Mouse (Mus musculus): ENCODE measurements at regions not wholly inside any gene's neighbourhood (a gene's known extent, or its start where the extent isn't known, plus 50 kb on each side); places are given as distances from the start of the nearest gene placed in this dataset.

DNA sequence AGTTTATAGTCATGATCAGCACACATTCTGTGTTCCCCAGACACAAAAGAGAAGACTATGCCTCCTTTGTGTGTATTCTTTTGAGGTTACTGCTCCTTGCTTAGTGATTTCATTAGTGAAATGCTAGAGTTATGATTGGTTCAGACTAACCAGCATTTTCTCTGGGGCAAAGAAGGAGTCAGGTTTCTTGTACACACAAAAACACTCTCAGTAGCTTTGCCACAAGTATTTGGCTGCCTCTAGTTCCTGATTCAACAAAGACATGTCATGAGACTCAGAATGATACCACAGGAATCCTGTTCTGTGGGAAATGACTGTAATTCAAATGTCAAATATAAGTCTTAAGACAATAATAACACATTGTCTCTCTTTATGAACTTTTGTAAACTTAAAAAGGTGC is 86.9 kb downstream of the Alx1 start:
- no peak for DNase-seq (ENCODE audit: low spot score)

DNA sequence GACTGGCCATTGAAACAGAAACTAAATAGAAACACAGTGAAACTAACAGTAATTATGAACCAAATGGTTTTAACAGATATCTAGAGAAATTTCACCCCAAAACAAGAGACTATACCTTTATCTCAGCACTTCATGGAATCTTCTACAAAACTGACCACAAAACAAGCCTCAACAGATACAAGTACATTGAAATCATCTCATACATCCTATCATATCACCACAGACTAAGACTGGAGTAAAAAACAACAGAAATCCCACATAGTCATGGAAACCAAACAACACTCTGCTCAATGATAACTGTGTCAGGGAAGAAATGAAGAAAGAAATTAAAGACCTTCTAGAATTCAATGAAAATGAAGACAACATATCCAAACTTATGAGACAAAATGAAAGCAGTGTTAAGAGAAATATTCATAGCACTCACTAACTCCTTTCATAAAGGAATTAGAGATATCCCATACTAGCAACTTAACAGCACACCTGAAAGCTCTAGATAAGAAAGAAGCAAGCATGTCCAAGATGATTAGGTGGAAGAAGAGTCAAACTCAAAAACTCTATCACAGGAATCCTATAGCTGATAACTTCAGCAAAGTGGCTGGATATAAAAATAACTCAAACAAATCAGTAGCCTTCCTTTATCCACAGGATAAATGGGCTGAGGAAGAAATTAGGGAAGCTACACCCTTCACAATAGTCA is 89.0 kb downstream of the Alx1 start:
- no peak for DNase-seq (ENCODE audit: low spot score)

DNA sequence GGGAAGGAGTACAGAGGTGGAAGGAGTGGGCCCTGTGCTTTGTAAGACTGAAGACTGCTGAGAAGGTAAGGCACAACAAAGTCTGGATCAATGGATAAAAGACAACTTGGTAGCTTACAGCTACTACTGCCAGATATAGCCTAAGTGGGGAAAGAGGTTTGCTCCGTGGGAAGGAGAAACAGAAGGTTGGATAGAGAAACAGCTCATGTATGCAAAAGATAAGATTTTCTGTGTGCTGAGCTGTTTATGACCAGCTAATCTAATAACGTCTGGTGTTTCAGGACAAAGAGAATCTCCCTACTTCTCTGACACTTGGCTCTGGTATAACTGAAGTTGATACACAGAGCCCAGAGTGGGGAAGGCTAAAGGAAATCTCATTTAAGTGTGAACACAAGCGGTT is 98.6 kb downstream of the Alx1 start:
- DNase-seq (ENCODE audit: low spot score): no peak

DNA sequence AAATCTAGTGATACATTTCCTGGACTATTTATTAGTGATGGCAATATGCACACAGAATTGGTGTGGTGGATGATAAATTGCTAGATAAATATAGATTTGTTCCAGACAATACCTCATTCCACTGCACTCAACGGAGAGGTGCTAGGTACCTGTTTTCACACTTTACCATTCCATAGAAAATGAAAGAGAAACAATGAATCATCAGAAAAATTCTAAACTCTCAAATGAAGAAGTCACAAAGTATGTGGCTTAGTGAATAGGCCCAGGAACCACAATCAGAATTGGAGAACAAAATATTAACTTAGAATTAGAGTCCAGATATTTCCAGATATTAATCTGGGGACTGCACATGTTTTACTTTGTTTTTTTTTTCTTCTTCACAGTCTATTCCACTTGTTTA is 101.4 kb downstream of the Alx1 start:
- DNase-seq (ENCODE audit: low spot score): no peak

DNA sequence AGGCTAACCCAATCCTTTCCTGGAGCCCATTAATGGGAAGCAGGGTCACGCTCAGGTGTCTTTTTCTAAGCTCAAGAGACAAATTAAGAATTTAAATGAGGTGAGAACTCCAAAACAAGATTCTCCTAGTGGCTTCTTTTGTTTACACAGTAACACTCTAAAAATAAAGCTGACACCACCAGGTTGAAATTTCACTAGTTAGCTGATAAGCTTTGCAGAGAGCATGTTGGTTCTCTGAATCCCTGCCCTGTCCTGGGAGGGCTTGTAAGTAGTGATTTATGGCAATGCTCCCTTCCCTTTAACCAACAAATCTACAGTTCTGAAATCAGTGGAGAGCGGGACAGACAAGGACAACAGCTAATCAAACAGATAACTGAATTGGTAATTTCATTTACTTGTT is 132.6 kb downstream of the Alx1 start:
- no peak for DNase-seq (ENCODE audit: low spot score)

DNA sequence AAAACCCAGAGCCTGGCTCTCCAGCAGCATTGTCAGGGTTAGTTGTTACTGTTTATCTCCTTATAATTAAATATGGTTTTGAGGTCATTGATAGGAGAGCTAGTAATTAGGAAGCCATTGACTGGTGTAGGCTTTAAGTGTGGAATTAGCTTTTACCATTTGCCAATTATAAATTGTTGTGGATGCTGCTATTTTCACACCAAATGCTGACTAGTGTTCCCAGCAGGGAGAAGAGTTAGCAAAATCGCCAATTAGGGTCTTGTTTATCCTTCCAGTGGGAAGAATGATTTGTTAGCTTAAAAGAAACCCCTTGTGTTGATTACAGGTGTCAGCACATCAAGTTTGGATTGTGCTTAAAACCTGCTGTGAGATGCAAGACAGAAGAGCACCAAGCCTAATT is 134.1 kb downstream of the Alx1 start:
- no peak for DNase-seq (ENCODE audit: low spot score)

DNA sequence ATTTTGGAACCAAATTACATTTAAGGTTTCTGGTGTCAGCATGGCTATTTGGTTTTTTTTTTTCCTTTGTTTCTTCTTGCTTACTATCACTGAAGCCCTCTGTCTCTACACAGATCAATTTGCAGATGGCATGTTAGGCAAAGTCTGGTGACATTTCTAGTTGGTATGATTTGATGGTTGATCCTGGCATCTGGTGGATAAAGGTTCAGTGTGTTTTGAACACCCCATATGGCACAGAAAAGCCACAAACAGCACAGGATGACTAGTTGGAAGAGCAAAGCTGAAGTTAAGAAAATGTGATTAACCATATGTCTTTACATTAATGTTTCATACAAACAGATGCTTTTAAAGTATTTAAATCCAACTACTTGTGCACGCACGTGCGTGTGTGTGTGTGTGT is 137.6 kb downstream of the Alx1 start:
- no peak for DNase-seq (ENCODE audit: low spot score)

DNA sequence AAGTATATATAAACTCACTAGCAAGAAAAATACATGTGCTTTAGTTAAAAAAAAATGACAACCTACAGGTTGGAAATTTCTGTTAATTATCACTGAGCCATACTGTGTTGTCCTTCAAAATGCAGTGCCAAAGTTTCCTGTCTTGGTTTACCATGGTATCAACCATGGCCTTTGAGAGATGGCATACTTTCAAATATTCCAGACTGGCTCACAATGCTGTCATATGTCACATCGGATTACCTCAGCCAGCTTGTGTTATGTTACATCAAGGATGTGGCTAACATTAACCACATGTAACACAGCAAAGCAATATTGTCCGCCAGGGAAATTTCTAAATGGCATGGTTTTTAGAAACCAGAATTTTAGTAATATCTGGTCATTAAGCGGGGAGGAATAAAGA is 140.3 kb downstream of the Alx1 start:
- DNase-seq (ENCODE audit: low spot score): no peak

DNA sequence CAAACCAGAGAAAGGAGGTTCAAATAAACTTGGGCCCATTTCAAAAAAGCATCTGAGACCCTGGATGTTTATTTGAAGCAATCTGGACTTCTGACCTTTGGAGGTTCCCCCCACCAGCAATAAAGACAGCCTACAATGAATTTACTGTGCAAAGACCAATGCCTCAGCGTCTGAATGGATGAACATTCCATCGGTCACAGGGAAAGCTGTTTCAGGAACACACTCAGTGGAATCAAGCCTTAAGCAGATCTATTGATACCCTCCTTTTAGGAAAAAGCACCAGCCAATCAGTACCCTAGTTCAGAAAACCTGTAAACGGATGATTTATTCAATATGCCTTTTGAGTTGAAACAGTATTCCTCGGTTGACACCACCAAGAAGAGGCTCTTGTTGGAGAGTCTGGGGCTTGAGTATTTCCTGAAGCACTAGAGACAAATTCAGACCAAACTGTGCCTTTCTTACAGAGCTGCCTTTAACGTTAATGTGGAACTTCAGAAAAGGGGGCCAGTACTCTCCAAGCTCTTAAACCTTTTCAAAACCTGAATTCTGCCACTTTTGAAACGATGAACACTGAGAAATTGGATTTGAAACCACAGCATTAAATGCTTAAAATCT is 148.1 kb downstream of the Alx1 start:
- no peak for DNase-seq (ENCODE audit: low spot score)

DNA sequence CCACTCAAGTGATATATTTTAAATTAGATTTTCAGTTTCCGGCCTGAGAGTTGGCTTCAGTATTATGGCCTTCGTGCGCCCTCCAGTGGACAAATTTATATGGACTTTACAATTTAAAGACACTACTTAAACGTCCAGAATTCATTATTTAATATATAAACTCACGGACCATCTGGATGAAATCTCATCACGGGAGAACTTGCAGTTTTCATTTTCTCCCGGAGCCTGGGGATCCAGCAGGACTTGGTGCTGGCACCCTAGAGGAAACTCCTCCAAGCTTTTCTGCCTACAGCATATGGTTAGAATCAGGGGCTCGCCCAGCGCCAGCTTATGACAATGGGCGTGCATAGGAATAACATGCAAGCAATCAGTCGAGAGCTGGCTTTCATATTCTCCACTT is 152.0 kb downstream of the Alx1 start:
- DNase-seq (ENCODE audit: low spot score): peak; percentile 8

DNA sequence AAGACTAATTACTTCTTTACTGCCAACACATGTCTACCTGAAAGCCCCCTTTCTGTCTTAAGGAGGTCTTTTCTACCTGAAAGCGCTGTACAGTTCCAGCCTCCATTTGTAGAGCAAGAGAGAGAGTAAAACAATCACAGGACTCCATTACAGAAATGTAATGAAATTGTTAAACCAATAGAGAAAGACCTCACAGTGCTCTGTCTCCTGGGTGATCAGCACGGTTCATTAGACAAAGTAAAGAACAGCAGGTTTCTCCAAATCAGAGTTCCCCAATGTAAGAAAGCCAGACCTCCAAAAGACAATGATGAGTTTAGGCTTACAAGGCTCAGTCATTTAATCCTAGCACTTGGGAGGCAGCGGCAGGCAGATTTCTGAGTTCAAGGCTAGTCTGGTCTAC is 153.1 kb downstream of the Alx1 start:
- no peak for DNase-seq (ENCODE audit: low spot score)

DNA sequence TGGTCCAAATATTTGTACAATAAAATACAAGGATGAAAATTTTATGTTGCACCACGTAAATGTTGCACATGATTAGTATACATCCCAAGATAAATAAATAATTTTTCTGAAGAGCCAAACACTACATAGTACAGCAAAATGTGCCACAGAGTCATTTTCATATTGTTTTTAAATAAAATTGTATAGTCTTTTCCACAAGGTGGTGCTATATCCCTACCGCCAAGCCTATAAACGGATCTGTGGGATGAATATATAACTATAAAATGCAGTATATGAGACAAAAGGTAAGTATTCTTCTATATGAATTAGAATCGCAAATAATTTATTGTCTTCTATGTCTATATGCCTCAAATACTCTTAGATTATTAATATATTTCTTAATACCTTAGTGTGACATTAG is 163.1 kb downstream of the Alx1 start:
- DNase-seq (ENCODE audit: low spot score): no peak

DNA sequence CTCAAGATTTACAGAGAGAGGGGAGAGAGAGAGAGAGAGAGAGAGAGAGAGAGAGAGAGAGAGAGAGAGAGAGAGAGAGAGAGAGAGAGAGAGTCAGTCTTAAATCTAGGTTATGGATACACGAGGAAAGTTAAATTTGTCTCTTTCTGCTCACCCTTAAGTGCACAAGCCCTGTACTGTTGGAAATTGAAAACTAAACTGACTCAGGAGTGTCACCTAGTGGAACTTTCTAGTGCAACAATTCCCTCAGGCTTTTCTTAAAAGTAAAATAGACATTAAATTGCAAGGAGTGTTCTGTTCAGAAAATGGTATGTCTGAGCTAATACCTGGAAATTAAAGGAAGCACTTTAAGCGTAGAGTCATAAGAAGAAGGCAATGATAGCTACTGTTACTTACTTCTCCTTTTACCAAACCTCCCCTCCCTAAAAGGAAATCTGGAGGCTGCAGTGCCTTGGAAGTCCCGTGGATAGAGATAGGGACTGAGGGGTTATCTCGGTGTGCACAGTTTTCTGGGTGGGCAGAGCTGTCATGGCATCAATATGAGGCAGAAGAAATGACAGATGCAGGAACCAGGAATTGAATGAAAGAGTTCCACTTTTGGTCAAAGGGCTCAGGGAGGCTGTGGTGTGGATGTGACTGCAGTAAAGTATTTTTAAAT is 193.3 kb downstream of the Alx1 start:
- no peak for DNase-seq (ENCODE audit: low spot score)

DNA sequence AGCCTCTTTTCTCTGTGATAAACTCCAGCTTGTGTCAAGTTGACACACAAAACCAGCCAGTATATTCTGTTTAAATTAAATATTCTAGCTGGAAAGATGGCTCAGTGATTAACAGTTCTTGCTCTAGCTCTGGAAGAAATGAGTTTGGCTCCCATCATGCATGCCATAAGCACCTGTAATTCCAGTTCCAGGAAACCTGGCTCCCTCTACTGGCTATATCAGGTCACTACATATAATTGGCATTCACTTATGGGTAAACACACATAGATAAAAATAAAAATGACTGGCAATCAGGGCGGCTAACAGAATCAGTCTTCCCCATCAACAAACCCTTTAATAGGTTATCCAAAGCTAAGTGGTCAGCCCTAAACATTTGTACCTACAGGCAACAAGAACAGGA is 194.2 kb downstream of the Alx1 start:
- DNase-seq (ENCODE audit: low spot score): no peak

DNA sequence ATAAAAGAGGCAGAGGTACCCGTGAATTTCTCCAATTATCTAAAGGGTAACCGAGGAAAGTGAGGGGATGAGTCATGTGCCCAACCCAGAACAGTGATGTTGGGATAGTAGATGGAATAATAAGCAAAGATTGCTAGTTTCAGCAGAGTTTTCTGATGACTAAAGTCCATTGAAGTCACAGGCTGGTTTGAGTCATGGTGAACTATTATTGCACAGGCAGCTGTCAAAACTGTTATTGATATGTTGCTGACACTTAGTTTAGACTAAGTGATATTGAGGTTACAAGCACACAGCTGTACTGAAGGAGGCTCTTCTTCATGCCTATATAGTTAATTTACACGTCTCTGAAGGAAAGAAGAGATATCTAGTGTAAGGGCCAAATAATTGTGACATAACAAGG is 200.4 kb downstream of the Alx1 start:
- no peak for DNase-seq (ENCODE audit: low spot score)

DNA sequence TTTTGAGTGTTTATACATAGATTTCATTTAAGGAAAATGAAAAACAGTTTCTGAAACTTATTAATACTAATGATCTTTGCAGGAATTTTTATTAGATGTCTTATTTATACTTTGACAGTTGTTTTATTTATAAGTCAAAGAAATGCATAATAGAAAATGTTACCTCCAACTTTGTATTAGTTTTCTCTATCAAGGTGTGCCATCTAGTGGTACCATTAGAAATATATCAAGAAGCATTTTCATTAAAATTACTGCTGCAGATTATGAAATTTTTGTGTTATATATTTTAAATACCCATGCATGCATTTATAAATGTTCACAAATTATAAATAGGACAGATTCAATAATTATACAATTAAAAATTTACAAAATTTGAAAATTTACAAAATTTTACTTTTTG is 206.6 kb downstream of the Alx1 start:
- no peak for DNase-seq (ENCODE audit: low spot score)

DNA sequence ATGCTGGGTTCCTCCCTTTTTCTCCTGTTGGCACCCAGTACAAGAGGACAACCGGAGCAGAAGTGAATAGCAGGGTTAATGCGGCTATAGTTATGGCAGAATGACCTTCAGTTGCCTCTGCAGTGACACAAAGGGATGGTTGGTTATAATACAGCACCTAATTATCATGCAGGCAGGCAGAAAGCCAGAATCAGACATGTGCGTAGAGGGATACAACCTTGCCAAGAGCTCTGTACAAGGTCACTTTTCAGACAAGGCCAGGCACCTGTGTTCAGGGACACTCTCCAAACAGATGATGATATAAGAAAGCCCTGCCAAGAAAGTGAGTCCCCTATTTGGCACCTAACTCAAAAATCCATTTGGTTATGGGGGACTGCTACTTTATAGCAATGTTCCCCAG is 228.6 kb downstream of the Alx1 start:
- no peak for DNase-seq (ENCODE audit: low spot score)

DNA sequence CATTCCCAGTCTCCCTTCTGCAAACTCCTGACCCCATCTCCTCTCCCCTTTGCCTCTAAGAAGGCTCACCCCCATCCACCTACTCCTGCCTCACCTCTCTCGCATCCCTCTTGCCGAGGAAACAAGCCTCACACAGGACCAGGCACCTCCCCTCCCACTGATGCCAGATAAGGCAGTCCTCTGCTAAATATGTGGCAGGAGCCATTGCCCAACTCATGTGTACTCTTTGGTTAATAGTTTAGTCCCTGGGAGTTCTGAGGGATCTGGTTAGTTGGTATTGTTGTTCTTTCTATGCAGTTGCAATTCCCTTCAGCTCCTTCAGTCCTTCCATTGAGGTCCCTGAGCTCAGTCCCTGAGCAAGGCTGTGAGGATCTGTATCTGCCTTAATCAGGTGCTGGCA is 250.8 kb downstream of the Alx1 start:
- DNase-seq (ENCODE audit: low spot score): no peak

DNA sequence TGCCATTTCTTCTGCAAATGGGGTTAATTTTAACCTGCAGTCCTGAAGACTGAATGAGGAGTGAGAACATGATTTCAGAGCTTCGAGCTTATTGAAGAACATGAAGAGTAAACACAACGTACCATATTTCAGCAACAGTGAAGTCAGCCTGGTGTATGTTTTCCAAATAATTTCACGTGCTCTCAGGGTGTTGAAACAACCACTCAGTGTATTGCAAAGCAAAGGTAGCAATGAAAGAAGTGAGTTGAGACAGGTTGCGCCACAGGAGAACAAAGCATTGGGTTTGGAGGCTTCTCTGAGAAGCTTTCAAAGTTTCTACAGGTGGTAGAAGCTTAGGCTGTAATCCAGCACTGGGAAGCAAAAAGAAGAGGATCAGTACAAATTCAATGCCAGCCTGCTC is 251.7 kb downstream of the Rassf9 start:
- no peak for DNase-seq (ENCODE audit: low spot score)

DNA sequence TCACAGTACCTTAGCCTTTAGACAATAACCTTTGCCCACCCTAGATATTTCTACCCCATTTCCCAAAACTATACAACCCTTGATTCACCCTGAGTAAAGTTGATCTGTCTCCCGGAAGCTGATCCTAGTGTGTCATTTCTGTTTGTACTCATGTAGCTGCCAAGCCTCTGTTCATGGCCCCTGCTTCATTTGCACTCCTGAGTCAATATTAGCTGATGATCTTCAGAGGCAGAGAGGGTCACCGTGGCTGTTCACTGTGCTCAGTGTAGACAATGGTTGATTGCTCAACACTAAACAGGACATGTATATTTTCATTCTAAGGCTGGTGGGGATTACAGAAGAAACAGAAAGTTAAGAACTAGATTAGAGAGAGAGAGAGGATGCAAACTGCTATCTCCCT is 250.4 kb downstream of the Rassf9 start:
- DNase-seq (ENCODE audit: low spot score): no peak

DNA sequence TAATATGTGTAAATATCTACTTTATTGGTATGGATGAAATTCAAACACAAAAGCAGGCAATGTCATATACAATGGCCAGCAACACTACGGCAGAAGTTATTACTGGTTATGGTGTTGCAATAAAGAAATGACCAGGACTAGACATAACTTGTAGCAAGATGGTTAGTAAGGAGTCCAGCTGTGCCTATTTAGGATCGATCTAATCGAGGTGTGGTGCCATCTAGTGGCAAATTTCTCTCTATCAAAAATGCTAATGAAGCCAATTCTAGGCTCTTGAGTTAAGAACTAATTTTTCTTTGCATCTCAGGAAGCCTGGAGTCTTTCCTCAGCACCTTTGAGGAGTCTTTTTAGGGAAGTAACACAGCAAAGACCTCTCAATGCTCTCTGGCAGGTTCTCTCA is 223.2 kb downstream of the Rassf9 start:
- peak; percentile 12 for DNase-seq (ENCODE audit: low spot score)

DNA sequence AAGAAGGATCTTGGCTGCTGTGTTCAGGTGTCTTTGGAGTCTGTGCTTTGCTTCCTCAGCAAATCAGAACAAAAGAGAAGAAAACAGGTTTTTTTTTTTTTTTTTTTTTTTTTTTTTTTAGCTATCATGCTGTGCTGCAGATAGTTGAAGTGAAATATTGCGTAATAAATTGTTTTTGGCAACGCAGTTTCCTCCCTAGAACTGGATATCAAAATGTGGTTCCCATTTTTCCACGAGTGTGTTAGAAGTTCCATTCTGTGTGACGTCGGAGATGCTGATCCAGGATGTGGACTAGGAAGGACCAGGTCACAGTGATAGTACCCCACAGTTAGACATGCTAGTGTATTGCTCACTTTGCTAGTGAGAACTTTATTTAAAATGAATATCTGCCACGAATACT is 220.4 kb downstream of the Rassf9 start:
- DNase-seq (ENCODE audit: low spot score): no peak

DNA sequence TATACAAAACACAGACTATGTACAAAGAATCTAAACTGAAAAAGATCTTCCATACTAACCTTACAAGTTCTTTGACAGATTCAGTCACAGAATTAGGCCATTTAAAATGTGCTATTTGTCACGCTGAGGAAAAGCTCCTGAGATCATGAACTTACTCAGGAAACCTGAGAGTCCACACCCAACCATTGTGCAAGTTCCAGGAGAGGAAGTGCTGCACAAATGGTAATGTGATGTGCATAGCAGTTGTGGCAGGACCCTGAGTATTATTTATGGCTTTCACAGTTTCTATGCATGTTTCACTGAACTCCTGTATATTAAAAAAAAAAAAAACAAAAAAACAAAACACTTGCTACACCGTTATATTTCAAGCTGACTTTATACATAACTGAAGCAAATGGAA is 200.2 kb downstream of the Rassf9 start:
- DNase-seq (ENCODE audit: low spot score): no peak

DNA sequence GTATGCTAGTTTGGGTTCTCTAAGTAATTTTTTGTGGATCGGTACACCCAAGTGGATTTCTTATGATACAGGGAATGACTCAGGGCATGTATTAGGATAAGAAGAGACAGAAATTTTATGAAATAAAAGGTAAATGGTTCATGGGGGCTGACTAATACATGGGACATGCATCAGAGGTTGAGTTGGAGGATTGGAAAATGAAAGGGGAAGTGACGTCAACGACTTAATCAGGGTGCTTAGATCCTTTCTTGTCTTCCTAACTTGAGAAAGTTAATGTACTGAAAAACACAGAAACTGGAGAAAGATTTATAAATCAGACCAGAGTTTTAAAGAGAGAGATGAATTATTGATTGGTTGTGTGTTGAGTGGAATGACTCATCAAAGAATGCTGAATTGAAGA is 193.8 kb downstream of the Rassf9 start:
- no peak for DNase-seq (ENCODE audit: low spot score)
